Mouse (Mus musculus) testis, postnatal 10 days (tissue): ENCODE data around the gene Cldn13.

ENCODE experiments used
- DNase-seq: peaks from one replicate; pipeline ENCODE4 v3.0.0; 2021; ENCODE audit warnings: low spot score

Cldn13 gene

GRCm38 (mm10) chr5:134892717-134893116 is 22.6 kb downstream of the Cldn13 start:
- DNase-seq: no peak

GRCm38 (mm10) chr5:134891552-134891951 is 23.8 kb downstream of the Cldn13 start:
- DNase-seq: no peak

- no peak for DNase-seq
These were observed 24.7 kb downstream of the Cldn13 start for GRCm38 (mm10) chr5:134890601-134891054.

- no peak for DNase-seq
These were observed 26.8 kb downstream of the Cldn13 start for GRCm38 (mm10) chr5:134888505-134888904.

GRCm38 (mm10) chr5:134887447-134888335 is 27.6 kb downstream of the Cldn13 start:
- no peak for DNase-seq

- DNase-seq: peak; percentile 63
These were observed 32.2 kb downstream of the Cldn13 start for GRCm38 (mm10) chr5:134883077-134883476.

- no peak for DNase-seq
These were observed 38.5 kb downstream of the Cldn13 start for GRCm38 (mm10) chr5:134876801-134877200.

GRCm38 (mm10) chr5:134875245-134875644 is 40.1 kb downstream of the Cldn13 start:
- DNase-seq: no peak

- DNase-seq: peak; percentile 85
These were observed 41.1 kb downstream of the Cldn13 start for GRCm38 (mm10) chr5:134873956-134874879.

GRCm38 (mm10) chr5:134873034-134873433 is 42.3 kb downstream of the Cldn13 start:
- no peak for DNase-seq

- DNase-seq: no peak
These were observed 42.7 kb downstream of the Cldn13 start for GRCm38 (mm10) chr5:134872597-134872996.

- no peak for DNase-seq
These were observed 46.8 kb downstream of the Cldn13 start for GRCm38 (mm10) chr5:134868506-134868905.

- no peak for DNase-seq
These were observed 47.8 kb downstream of the Cldn13 start for GRCm38 (mm10) chr5:134867320-134868144.

GRCm38 (mm10) chr5:134865158-134865557 is 50.2 kb downstream of the Cldn13 start:
- DNase-seq: peak; percentile 74
